Mouse (Mus musculus) adrenal gland, adult 2 months (tissue): Measurements from ENCODE around the gene Rassf4. TPM values are rescaled to one million over a fixed set of nuclear protein-coding genes. Genes with fewer than 3 reads are reported as not detected.

Source experiments
- DNase-seq: peaks from one replicate; pipeline ENCODE4 v3.0.0; 2021
- polyA plus RNA-seq: library from polyadenylated mRNA; depleted of rRNA; stranded (reverse); fragments of >200 nt; gene quantifications from 2 replicates; pipeline ENCODE4 v1.2.3, GENCODE M21; 2012
- total RNA-seq, 2 experiments: library from RNA; stranded (reverse); gene quantifications; 2 replicates each; pipeline ENCODE4 v1.2.3; 2021

The Rassf4 gene
- total and polyA plus RNA-seq, 3 experiments: 2.3 to 7.4 (median 3.9) TPM

DNA sequence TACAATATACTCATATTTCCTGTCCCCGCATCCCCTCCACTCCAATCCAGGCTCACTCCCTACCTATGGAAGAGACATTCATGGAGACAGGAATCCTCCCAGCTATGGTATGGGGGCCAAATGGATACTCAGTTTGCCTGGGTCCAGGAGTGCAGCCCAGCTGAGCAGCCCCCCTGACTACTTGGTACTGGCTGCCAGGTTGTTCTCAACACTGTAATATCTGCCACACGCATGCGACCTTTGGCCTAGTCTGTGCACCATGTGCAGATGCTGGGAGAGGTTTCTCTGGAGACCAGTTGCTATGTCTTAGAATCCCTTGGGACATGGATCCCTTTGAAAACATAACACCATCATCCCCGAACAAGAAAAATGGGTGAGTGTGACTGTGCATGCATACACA, 2.0 kb downstream of the Rassf4 start:
- DNase-seq: no peak

DNA sequence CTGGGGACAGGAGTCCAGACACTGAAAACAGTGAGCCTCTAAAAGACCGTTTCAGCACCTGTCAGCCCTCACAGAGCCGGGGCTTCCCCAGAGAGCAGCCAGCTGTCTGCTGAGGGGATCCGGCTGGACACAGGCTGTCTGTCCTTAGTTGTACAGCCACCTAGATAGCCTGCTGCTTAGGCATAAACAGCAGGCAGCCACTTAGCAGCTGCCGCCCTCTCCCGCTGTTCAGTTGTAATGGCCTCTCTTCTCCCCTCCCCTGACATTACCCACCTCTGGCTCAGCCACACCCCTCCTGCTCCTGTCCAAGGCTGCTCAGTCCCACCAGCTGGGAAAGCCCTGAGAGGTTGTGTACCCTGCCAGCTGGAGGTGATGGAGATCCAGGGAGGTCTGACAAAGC, 2.7 kb downstream of the Rassf4 start:
- no peak for DNase-seq

DNA sequence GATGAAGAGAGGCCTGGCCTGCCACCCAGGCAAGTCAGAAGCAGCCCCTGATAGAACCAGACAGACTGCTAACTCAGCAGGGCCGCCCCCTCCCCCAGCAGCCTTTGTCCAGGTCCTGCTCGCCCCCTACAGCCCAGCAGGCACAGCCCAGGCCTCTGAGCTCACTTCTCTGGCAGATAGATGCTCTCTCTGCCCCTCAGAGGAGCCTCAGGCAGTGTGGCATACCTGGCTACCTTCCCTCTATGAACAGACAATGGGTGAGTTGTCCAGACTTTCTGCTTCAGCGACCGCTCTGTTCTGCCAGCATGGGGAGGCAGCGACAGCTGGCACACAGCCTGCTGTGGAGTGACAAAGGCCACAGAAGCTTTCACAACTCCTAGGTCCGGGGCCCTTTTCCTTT, 3.6 kb downstream of the Rassf4 start:
- DNase-seq: peak; percentile 26

DNA sequence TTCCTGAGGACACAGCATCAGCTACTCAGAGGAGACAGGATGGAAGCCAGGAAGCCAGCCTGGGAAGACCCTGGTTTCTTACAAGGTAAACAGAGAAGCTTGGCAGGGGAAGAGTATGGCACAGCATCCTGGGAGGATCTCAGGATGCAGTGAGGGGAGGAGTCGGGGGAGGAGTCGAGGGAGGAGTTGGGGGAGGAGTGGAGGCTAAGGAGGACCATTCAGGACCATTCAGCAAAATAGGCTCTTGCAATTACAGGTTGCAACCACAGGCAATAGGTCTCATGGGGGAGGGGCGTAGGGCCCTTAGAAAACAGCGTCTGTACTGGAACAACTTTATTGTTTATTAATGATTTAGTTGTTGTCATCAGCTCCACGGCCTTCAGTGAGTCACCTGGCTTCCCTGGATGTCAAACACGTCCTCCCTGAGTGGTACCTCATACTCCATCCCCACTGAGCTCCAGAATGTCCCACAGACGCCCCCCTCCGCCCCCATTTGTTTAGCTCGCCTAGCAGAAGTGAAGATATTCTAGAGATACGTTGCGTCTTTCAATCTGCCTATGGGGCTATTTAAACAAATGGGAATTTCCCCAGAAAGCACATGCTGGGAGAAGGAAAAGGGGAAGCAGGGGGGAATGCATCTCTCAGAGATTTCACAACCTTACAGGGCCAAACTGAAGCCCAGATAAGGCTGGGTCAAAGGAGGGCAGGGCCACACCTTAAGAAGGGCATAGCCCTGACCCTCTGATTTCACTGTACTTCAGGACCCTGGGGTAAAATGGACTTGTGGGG, 4.9 kb downstream of the Rassf4 start:
- DNase-seq: no peak

DNA sequence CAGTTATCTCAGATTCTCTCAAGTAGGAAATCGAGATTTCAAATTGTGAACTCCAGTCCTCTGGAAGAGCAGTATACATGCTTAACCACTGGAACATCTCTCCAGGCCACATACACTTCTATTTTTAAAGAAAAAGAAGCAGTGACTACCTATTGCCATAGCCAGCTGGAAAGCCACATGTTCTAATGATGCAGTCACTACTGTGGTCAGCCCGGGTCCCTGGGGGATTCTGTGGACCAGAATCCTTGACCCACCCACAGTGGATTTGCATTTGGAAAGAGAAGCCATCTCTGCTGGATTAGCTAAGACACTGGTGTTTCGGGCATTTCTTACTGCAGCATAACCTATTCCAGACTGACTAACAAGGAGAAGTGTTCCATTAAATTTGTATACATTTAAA, 6.4 kb downstream of the Rassf4 start:
- DNase-seq: no peak

- DNase-seq: no peak
Observed at GRCm38 (mm10) chr6:116666892-116667291, 6.9 kb downstream of the Rassf4 start.

DNA sequence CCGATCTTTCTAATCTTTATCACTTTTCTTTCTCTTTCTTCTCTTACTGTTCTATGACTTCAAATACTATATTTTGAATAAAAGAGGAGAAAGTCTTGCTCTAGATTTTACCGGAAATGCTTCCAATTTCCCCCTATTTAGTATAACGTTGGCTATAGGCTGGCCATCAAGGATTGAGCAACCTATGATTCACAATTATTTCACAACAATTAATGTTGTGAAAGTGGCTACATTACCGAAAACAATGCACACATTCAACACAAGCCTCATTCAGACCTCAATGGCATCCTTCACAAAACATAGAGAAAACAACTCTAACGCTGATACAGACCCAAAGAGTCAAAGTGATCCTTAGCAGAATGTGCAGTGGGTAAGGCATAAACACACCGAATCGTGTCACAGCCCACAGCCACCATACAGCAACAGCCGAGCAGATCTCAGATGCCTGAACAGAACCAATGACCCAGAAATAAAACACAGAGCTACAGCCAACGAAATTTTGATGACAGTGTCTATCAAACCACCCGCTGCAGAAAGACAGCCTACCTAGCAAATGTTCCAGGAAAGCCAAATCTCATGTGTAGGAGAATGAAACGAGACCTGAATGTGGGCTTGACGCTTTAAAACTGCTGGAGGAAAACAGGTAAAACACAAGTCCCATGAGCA, 7.5 kb downstream of the Rassf4 start:
- DNase-seq: no peak

- DNase-seq: no peak
Observed at GRCm38 (mm10) chr6:116664830-116665229, 8.9 kb downstream of the Rassf4 start.

DNA sequence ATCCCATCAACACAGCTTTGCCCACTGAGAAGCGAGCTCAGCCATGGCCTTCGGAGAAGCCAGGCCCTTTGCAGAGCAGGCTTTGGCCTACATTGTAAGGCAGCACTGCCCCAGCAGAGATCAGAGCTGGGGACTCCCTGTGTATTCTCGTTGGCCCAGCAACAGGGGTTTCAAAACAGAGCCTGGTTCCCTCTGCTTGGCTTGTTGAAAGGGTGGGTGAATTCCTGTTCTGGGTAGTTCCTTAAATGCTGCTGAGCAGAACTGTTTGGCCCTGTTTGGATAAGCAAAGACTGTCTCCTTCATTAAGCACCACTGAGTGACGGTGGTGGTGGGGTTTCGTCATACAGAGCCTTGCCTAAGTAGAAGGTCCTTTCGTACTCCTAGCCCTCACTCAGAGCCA, 9.7 kb downstream of the Rassf4 start:
- DNase-seq: no peak

DNA sequence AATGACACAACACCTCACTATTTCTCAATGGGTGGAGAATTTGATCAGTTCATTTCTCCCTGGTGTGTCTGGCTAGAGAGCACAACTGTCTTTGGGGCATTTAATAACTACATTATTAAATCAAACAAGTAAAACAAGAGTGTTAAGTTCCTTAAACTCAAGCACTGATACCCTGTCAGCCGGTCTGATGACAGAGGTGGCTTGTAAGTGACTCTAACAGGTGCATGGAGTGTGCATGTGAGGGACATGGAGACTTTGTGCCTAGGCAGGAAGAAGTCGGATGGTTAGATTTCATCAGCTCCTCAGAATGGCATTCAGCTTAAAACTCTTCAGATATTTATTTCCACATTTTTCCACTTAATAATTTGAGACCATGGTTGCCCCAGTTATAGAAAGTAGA, 10.4 kb downstream of the Rassf4 start:
- no peak for DNase-seq

GRCm38 (mm10) chr6:116653684-116654454, 19.9 kb downstream of the Rassf4 start:
- DNase-seq: peak; percentile 34

- no peak for DNase-seq
Observed at GRCm38 (mm10) chr6:116653191-116653590, 20.6 kb downstream of the Rassf4 start.

- peak; percentile 55 for DNase-seq
Observed at GRCm38 (mm10) chr6:116651437-116652118, 22.2 kb downstream of the Rassf4 start.

DNA sequence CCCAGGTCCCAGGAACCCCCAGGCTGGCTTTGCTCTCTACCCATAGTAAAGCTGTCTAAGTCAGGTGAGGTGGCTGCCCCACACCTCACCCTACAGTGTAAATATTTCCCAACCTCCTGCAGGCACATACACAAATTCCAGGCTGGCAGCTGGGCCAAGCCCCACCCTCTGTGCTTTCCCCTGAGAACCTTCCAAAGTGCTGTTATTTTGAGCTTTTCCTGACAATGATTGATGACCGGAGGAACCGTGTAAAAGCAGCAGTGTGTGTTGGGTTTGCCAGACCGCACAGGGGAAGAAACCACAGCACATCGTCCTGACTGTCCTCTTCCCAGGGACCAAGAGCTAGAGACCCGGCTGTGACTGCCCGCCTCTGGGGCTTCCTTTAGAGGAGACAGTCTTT, 23.3 kb downstream of the Rassf4 start, which contains the start of gene Depp1:
Gene Depp1 (plus strand): TSS at position 204 of the 400 bp plus-strand sequence.
- DNase-seq: peak; percentile 69

DNA sequence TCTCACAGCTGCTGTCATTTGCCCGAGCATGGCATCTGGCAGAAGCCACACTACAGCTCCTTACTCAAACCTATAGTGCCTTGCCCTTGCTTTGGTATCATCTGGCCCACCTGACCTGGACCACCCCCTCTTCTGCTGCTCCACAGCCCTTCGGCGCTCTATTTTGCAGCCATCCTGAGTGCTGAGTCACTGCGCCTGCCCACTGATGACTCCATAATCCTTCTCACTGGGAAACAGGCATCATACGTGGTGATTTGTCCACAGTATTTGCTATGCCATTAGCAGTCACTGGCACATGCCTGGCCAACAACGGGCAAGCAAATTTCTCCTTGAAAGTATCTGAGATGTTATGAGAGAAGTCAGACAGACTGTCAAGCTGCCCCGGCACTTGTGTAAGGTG, 23.9 kb downstream of the Rassf4 start:
- no peak for DNase-seq

DNA sequence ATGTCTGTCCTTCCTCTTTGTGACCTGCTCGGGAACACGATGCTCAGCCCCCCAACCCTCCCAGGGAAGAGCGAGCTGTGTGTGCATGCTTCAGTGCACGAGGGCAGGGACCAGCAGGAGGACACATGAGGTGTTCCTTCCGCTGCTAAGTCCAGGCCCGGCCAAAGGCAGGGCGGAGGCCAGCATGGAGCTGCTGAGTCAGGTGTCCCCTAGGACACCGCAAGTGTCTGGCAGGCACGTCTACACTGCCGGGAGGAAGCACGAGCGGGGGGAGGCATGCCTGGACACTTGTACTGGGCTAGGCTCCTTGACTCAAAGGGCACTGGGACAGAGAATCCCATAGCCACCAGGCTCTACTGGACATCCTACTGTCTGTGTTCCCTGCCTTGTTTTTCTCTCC, 26.0 kb downstream of the Rassf4 start:
- peak; percentile 57 for DNase-seq

DNA sequence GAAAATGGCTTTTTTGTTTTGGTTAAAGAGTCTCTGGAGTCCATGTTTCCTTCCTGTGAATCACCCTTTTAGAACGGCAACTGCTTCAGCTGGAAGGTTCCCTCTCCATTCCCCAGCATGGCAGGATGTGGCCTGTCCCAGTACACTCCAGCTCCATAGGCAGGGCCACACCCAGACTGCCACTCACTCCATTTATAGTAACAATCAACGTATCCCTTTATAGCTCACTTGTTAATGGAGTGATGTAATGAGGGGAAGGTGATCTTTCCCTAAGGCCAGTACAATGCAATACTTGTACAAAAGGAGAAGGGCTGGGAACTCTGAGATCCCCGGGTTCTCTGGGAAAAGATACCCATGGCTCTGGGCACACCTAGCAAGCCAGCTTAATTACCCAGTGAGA, 29.4 kb downstream of the Rassf4 start:
- no peak for DNase-seq

GRCm38 (mm10) chr6:116643881-116644280, 29.9 kb downstream of the Rassf4 start:
- no peak for DNase-seq

GRCm38 (mm10) chr6:116642942-116643341, 30.8 kb downstream of the Rassf4 start:
- no peak for DNase-seq

- DNase-seq: no peak
Observed at GRCm38 (mm10) chr6:116639663-116640062, 34.1 kb downstream of the Rassf4 start.

GRCm38 (mm10) chr6:116638871-116639270, 34.9 kb downstream of the Rassf4 start:
- DNase-seq: no peak

GRCm38 (mm10) chr6:116637496-116637895, 36.3 kb downstream of the Rassf4 start:
- peak; percentile 21 for DNase-seq
